Mouse (Mus musculus) MEL (cell line): ENCODE measurements around the gene Slc4a4. TPM values are rescaled to one million over a fixed set of nuclear protein-coding genes. Genes with fewer than 3 reads are reported as not detected.

Source experiments
- DNase-seq: peaks from one replicate; pipeline ENCODE4 v3.0.0; 2011; ENCODE audit warnings: low read depth, low spot score
- H3K27ac ChIP-seq: 2 replicates; pipeline ENCODE4 v1.5.1; 2012; ENCODE audit warnings: low read depth, mild to moderate bottlenecking, control low read depth, low read length, moderate library complexity; ENCODE audit not compliant: control insufficient read depth
- H3K27me3 ChIP-seq, 2 experiments: fragments of 150-350 bp in 1 of 2; sonication (generic) in 1 of 2; 2 replicates each; pipeline ENCODE4 v1.6.1; 2012; ENCODE audit warnings: low read length in 2 of 2, mild to moderate bottlenecking in 2 of 2, improper control_type of control experiment in 1 of 2, moderate library complexity in 1 of 2; ENCODE audit not compliant: insufficient read depth in 2 of 2, control insufficient read depth in 1 of 2
- H3K36me3 ChIP-seq, 2 experiments: 2 replicates each; pipeline ENCODE4 v1.6.1; 2012 to 2014; ENCODE audit warnings: low read length in 2 of 2, improper control_type of control experiment in 1 of 2, inconsistent platforms in 1 of 2, mild to moderate bottlenecking in 1 of 2; ENCODE audit not compliant: insufficient read depth in 2 of 2, control insufficient read depth in 1 of 2
- H3K4me1 ChIP-seq, 2 experiments: fragments of 150-350 bp in 1 of 2; sonication (generic) in 1 of 2; 2 replicates each; pipeline ENCODE4 v1.6.1; 2012; ENCODE audit warnings: low read length in 2 of 2, improper control_type of control experiment in 1 of 2, mild to moderate bottlenecking in 1 of 2; ENCODE audit not compliant: insufficient read depth in 2 of 2, control insufficient read depth in 1 of 2
- H3K4me3 ChIP-seq, 2 experiments: fragments of 150-350 bp in 1 of 2; sonication (generic) in 1 of 2; 2 replicates each; pipeline ENCODE4 v1.5.1; 2012; ENCODE audit warnings: low read depth in 2 of 2, low read length in 2 of 2, mild to moderate bottlenecking in 2 of 2, moderate library complexity in 2 of 2, control low read depth in 1 of 2, improper control_type of control experiment in 1 of 2; ENCODE audit not compliant: control insufficient read depth in 1 of 2, insufficient read depth in 1 of 2
- H3K79me2 ChIP-seq: 2 replicates; pipeline ENCODE4 v1.6.1; 2012; ENCODE audit warnings: mild to moderate bottlenecking, low read length, moderate library complexity; ENCODE audit not compliant: control insufficient read depth, poor library complexity, insufficient read depth
- H3K9ac ChIP-seq: 2 replicates; pipeline ENCODE4 v1.6.1; 2012; ENCODE audit warnings: low read depth, mild to moderate bottlenecking, control low read depth, low read length, moderate library complexity; ENCODE audit not compliant: control insufficient read depth, poor library complexity, severe bottlenecking
- H3K9me3 ChIP-seq: fragments of 150-350 bp; sonication (generic); replicated peaks from 2 replicates; pipeline ENCODE4 v1.6.1; 2012; ENCODE audit warnings: mild to moderate bottlenecking, low read length, improper control_type of control experiment, moderate library complexity; ENCODE audit not compliant: insufficient read depth
- CHD2 ChIP-seq: IDR thresholded peaks from 2 replicates; pipeline ENCODE4 v1.6.1; 2011; ENCODE audit warnings: low read length, improper control_type of control experiment
- CTCF ChIP-seq, 3 experiments: IDR thresholded peaks in 2 of 3; conservative IDR thresholded peaks in 1 of 3; 2 replicates each; pipeline ENCODE4 v1.5.1; 2011 to 2012; ENCODE audit warnings: low read length in 3 of 3, low read depth in 2 of 3, mild to moderate bottlenecking in 2 of 3, improper control_type of control experiment in 1 of 3, inconsistent platforms in 1 of 3, mixed read lengths in 1 of 3, moderate library complexity in 1 of 3; ENCODE audit not compliant: control insufficient read depth in 1 of 3, insufficient read depth in 1 of 3, poor library complexity in 1 of 3, severe bottlenecking in 1 of 3
- E2F4 ChIP-seq: IDR thresholded peaks from 2 replicates; pipeline ENCODE4 v1.6.1; 2011; ENCODE audit warnings: low read depth, low read length, improper control_type of control experiment, borderline replicate concordance
- ELF1 ChIP-seq: IDR thresholded peaks from 2 replicates; pipeline ENCODE4 v1.6.1; 2014; ENCODE audit warnings: low read depth, mild to moderate bottlenecking, inconsistent platforms, low read length, improper control_type of control experiment, moderate library complexity
- GABPA ChIP-seq: IDR thresholded peaks from 2 replicates; pipeline ENCODE4 v1.6.1; 2012; ENCODE audit warnings: low read depth, mild to moderate bottlenecking, inconsistent platforms, low read length, improper control_type of control experiment, moderate library complexity
- JUND ChIP-seq: IDR thresholded peaks from 2 replicates; pipeline ENCODE4 v1.6.1; 2011; ENCODE audit warnings: low read depth, mild to moderate bottlenecking, improper control_type of control experiment, low read length
- MAX ChIP-seq: IDR thresholded peaks from 2 replicates; pipeline ENCODE4 v1.6.1; 2011; ENCODE audit warnings: low read length, improper control_type of control experiment
- MAZ ChIP-seq: IDR thresholded peaks from 2 replicates; pipeline ENCODE4 v1.6.1; 2012; ENCODE audit warnings: low read depth, mild to moderate bottlenecking, inconsistent platforms, low read length, improper control_type of control experiment
- MEF2A ChIP-seq: IDR thresholded peaks from 2 replicates; pipeline ENCODE4 v1.6.1; 2014; ENCODE audit warnings: low read depth, mild to moderate bottlenecking, inconsistent platforms, low read length, improper control_type of control experiment; ENCODE audit not compliant: poor library complexity, insufficient replicate concordance, severe bottlenecking; ENCODE audit errors: extremely low read depth
- MYB ChIP-seq: IDR thresholded peaks from 2 replicates; pipeline ENCODE4 v1.6.1; 2011; ENCODE audit warnings: mild to moderate bottlenecking, low read depth, low read length, improper control_type of control experiment
- POLR2A ChIP-seq, 2 experiments: IDR thresholded peaks; 2 replicates each; pipeline ENCODE4 v1.6.1; 2011 to 2012; ENCODE audit warnings: low read length in 2 of 2, mild to moderate bottlenecking in 2 of 2, control low read depth in 1 of 2, improper control_type of control experiment in 1 of 2, low read depth in 1 of 2, moderate library complexity in 1 of 2; ENCODE audit not compliant: control insufficient read depth in 1 of 2, insufficient read depth in 1 of 2, poor library complexity in 1 of 2
- POLR2AphosphoS5 ChIP-seq: IDR thresholded peaks from 2 replicates; pipeline ENCODE4 v1.6.1; 2012; ENCODE audit warnings: low read depth, borderline replicate concordance, mild to moderate bottlenecking, inconsistent platforms, low read length, moderate library complexity, mixed read lengths
- RAD21 ChIP-seq: IDR thresholded peaks from 2 replicates; pipeline ENCODE4 v1.6.1; 2011; ENCODE audit warnings: mild to moderate bottlenecking, low read depth, low read length, improper control_type of control experiment
- RCOR1 ChIP-seq: IDR thresholded peaks from 2 replicates; pipeline ENCODE4 v1.6.1; 2012; ENCODE audit warnings: low read depth, mild to moderate bottlenecking, inconsistent platforms, low read length, improper control_type of control experiment
- SMC3 ChIP-seq: IDR thresholded peaks from 2 replicates; pipeline ENCODE4 v1.6.1; 2011; ENCODE audit warnings: low read depth, low read length, improper control_type of control experiment
- UBTF ChIP-seq: IDR thresholded peaks from 2 replicates; pipeline ENCODE4 v1.6.1; 2012; ENCODE audit warnings: low read depth, mild to moderate bottlenecking, inconsistent platforms, low read length, improper control_type of control experiment, moderate library complexity, borderline replicate concordance; ENCODE audit not compliant: insufficient read depth
- USF2 ChIP-seq, 2 experiments: IDR thresholded peaks; 2 replicates each; pipeline ENCODE4 v1.6.1; 2011 to 2012; ENCODE audit warnings: improper control_type of control experiment in 2 of 2, low read length in 2 of 2, borderline replicate concordance in 1 of 2, inconsistent platforms in 1 of 2, low read depth in 1 of 2, mild to moderate bottlenecking in 1 of 2; ENCODE audit not compliant: insufficient read depth in 1 of 2
- polyA plus RNA-seq, 2 experiments: library from polyadenylated mRNA; stranded (reverse) in 1 of 2; unstranded in 1 of 2; fragments of >175 nt in 1 of 2; fragments of >200 nt in 1 of 2; gene quantifications; 2 replicates each; pipeline versions ENCODE4 v1.2.1 to v1.2.4; 2012; ENCODE audit warnings: low replicate concordance in 2 of 2, low read depth in 1 of 2; ENCODE audit not compliant: insufficient read length in 2 of 2, insufficient read depth in 1 of 2, missing spikeins in 1 of 2
- total RNA-seq: library from RNA; depleted of rRNA; stranded (reverse); fragments of 300-350 nt; gene quantifications from 2 replicates; pipeline ENCODE4 v1.2.3, GENCODE M21; 2012

Slc4a4 gene
- total and polyA plus RNA-seq, 3 experiments, result not detected

GRCm38 (mm10) chr5:88890146-88890545 lies 3.5 kb downstream of the Slc4a4 start:
- TF ChIP-seq RCOR1 (no peak), RAD21 (no peak), JUND (no peak), SMC3 (no peak), USF2 (IDR thresholded peaks at IDR 0.05; ENCODE audit: borderline replicate concordance in 1 of 2, insufficient read depth in 1 of 2, low read depth in 1 of 2, low read length in 2 of 2) (no peak), MEF2A (no peak), MAZ (no peak), CHD2 (no peak), ELF1 (no peak), E2F4 (no peak), POLR2A (IDR thresholded peaks at IDR 0.05; ENCODE audit: control insufficient read depth in 1 of 2, insufficient read depth in 1 of 2, low read depth in 1 of 2, low read length in 2 of 2, poor library complexity in 1 of 2) (no peak), GABPA (no peak), POLR2AphosphoS5 (no peak), MAX (no peak)

DNA sequence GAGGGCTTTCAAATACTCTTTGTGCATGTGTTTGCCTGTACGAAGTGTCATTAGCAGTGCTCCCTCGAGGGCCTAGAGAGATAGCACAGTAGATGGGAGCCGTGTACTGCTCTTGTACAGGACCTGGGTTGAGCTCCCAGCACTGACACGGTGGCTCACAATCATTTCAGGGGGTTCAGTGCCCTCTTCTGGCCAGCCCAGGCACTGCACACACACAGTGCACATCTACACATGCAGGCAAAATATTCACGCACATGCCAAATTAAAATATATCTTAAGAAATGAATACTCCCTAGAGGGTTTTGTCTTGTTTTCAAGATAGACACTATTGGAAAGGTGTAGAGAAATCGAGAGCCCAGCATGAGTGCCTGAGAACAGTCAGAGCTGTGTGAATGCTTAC lies 10.0 kb downstream of the Slc4a4 start:
- Histone ChIP-seq H3K79me2 (no peaks in the 10 kb centered on the region), H3K9me3 (no peaks in the 10 kb centered on the region), H3K4me3 (no peak overlapping the region), H3K36me3 (no peaks in the 10 kb centered on the region), H3K27me3 (no peaks in the 10 kb centered on the region), H3K4me1 (no peaks in the 10 kb centered on the region), H3K9ac (no peak overlapping the region), H3K27ac (no peak overlapping the region)
- TF ChIP-seq UBTF (no peak), MEF2A (no peak), CTCF (IDR thresholded peaks at IDR 0.05 in 2 of 3, conservative IDR thresholded peaks at IDR 0.05 in 1 of 3; ENCODE audit: control insufficient read depth in 1 of 3, insufficient read depth in 1 of 3, low read depth in 2 of 3, low read length in 3 of 3, poor library complexity in 1 of 3, severe bottlenecking in 1 of 3) (peak in 2 of 3 experiments; percentile 24; a peak in 3 of 6 replicates), POLR2AphosphoS5 (no peak), MYB (no peak)
- no peak for DNase-seq

More at GRCm38 (mm10) chr5:88890146-88890545, 3.5 kb downstream of the Slc4a4 start:
- Histone ChIP-seq H3K27me3 (no peaks in the 10 kb centered on the region), H3K9ac (no peak overlapping the region), H3K27ac (no peak overlapping the region), H3K4me1 (no peaks in the 10 kb centered on the region), H3K4me3 (no peak overlapping the region), H3K9me3 (no peaks in the 10 kb centered on the region), H3K36me3 (no peaks in the 10 kb centered on the region), H3K79me2 (no peaks in the 10 kb centered on the region)
- no peak for DNase-seq
